Mouse (Mus musculus): ENCODE measurements around the gene Ifit2.

Gene Ifit2

DNA sequence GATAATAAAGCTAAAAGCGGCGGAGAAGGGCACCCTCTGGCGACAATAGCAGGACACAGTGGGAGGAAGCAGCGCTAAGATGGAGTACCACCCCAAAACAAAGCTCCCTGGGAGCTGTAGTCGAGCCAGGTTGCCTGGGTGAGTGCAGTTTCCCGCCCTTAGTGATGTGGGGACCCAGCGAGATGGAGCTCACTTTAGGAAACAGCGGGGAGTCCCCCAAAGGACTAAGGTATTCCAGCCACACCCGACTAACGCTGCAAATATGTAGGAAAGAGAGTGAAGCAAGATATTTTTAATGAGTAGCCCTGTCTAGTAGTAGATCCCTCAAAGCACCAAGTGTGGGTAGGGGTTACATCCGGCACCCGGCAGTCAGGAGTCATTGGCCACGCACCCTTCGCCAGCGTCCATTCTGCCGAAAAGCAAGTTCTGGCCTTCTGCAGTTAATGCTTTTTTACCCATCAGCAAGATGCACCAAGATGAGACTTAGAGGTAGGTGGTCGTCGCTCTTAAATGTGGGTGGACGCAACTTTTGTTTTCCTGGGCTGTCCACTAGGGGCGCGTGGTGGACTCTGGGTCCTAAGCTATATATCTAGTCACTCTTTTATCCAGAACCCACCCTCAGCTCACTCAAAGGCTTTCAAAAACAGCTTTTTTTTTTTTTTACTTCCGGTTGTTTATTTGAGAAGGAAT lies at the start of gene Ifit2:
Gene Ifit2, plus strand, starts transcription at position 161 of the 690 bp plus-strand sequence.
- DNase-seq, result peak; percentile 71 to 72

DNA sequence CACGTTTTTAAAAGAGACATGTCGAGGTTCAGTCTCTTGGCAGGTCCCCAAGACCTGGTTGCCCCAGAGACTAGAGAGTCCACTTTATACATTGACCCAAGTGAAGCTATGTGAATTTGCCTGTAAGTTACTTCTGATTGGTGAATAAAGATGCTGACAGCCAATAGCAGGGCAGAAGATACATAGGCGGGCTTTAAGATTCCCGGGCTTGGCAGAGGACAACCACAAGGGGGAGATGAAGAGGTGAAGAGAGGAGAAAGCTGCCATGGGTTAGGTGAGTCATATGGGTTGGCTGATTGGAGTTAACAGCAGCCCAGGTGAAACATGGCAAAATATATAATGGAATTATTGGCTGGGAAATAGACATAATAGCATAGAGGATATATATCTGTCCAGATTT lies 49.7 kb upstream of the Ifit2 start:
- DNase-seq, result peak; percentile 85 to 89

DNA sequence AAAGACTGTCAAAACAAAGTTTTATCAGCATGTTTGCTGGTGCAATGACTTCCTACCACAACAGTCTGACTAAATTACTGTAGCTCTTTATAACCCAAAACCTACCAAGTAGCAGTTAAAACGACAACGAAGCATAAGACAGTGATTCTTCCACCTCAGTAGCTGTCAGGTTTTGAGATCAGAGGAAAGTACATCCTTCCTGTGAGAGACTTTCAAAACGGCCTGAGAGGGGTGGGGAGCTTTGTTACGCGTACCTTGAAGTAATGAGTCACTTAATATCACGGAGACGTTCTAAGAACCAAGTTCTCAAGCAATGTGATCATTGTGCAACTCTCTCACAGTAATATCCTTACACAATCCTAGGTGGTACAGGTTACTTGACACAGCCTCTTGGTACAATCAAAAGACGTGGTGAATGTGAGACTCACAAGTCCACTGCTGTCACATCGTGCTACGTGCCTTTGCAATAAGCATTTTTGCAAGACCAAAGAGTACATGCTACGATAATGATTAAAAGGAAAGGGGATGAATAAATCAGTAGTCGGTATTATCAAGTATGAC lies 45.3 kb upstream of the Ifit2 start:
- DNase-seq, result no peak

DNA sequence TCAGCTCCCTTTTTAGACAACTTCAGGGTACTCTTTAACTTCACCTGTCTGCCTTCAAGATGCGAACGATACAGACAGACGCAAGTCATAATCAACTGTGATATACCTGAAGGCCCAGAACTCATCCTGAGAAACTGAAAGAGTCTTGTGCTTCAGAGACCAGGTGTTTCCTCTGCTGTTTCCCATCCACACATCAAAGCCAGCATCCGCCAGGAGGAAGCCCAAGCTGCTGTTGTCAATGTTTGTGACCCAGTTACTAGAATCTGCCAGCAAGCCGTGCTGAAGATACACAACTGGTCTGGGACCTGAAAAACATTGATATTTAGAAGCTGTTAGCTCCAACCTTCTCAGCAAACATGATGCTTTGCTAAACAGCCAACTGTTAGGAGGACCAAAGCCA lies 39.8 kb upstream of the Ifit2 start:
- DNase-seq, result no peak

DNA sequence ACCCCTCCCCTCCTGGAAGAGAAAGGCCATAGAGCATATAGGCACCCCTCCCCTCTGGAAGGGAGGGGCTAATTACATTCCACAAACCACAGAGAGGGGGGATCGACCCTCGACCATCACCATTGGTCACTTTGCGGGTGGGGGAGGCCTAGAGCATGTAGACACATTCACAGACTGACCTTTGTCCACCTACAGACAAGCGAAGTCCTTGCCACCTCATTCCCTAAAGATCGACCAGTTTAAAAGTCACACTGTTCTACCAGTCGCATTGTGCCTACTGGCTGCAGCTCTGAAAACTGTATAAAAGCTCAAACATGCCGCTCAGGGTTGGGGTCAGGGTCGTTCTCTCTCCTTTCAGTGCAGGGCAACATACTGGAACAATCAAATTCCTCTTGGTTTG lies 39.0 kb upstream of the Ifit2 start:
- no peak for DNase-seq

DNA sequence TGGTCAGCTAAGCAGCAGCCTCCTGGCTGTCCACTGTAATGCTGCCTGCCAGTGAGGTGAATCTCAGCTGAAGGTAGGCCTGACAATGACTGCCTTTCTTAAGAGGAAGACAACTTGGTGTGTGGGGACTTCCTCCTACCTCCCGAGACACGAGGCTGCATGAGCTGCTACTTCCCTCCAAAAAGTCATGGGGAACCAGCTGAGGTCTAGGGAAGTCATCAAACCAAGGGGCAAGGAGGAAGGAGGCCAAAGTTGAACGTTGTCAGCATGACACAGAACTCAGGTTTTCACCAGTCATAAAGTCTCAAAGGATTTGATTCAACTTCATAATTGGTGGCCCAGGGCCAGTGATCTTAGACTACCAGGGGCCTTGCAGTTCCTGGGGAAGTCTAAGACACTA lies 34.8 kb upstream of the Ifit2 start:
- DNase-seq, result peak; percentile 43 to 56

DNA sequence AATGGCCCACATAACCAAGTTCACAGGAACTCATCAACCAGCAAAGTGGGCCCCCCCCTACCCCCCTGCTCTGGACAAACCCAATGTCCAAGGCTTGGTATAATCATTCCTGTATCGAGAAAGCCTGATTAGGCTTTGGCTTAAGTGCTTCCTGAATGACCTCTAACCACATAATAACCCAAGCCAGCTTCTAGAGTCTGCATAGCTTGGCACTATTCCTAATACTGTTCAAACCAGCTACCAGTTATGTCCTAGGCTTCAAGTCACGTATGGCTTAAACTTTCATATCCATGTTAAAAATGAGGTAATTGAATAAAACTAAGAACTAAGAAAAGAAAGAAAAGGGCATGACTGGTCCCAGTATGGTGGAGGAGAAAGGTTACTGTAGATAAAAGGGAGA lies 34.1 kb upstream of the Ifit2 start:
- no peak for DNase-seq

DNA sequence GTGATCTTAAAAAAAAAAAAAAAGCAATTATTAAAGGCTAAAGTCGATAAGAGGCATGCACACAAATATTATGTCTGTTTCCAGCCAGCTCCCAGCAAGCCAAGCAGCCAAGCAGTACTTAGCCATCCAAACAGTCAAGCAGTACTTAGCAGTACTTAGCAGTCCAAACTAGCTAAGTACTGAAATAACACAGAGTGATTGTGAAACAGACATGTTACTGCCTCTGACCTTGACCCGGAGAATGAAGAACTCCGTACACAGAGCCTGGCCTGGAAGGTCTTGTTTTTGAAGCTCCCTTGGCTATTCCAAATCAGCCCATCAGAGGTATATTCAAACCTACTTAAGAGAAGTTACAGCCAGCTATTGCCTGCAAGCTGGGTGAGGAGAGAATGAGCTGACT lies 33.3 kb upstream of the Ifit2 start:
- peak; percentile 41 to 68 for DNase-seq

DNA sequence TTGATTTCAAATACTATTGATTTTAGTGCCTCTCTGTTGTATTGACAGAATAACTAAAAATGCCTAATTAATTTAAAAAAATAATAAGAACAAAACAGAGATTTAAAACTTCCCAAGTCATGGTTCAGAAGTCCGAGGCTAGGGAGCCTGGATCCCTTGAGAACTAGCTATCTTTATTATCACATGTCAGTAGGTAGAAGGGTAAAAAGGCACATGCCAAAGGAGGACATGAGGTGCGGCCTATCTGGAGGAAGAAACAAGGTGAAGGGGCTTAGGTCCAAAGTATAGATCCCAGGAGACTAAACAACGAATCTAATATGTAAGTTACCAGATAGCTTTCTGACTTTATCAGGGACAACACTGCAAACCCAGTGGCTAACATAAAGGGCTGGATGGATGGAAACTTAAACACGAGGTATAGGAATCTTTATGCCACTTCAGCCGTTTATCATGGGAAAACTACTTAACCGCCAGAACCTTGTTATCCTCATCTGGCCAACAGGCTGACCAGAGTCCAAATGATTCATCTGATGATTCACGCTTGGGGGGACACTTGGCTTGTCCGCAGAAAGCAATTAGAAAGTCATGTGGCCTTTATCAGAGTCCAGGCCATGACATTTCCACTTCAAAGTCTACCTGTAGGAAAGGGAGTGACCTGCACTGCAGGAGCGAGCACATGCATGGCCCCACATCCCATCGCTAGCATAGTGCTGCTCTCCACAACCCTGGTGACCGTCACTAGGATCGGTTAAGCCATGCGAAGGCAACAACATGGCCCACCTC lies 32.5 kb upstream of the Ifit2 start:
- DNase-seq, result no peak

DNA sequence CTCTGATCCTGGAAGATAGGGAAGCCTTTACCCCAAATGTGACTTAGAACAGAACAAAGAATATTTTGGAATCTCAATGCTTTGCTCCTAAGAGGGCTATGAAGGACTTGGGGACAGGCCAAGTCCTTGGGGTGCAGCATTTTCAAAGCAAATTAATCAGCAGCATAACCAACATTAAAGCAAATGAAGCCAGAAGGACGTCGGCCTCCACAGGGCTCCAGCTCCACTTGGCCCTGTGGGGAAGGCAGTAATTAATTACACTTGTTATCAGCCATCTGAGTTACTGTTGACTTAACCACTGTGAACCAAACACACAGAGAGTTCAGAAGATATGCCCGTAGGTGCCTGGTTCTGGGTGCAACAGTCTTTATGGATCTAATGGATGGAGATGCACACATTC lies 31.7 kb upstream of the Ifit2 start:
- no peak for DNase-seq

DNA sequence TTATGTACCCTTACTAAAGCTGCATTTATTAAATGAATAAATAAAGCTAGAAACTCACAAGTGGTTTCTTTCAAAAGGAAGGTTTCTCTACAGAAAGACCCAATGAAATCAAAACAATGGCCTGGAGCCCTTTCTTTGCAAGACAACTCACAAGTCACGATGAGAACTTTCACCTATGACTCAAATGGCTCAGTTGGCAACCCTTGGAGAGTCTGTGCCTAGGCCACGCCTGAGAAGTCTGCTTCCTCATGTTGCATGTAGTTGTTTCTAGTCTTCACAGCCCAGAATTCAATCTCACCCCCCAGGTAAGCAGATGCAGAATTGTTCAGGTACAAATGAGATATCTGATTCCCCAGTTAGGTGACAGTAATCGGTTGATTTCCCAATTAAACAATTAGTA lies 30.8 kb upstream of the Ifit2 start:
- DNase-seq, result peak in 1 of 2 experiments; percentile 23

DNA sequence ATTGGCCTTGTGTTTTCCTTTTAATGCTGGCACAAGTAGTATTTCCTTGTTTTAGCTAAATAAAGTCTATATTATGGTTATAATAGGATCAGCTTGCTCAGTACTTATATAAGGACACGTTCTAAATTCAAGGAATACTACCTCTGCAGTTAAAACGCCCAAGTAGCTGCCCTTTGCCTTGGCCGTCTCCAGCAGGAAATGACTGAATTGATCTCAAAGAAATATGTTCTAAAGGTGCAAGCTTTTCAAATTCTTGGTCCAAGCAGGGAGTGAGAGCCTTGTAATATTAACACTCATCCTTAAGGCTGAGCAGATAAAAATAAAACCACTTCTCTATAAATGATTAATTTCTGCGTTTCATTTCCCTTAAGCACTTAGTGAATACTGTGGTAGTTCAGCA lies 30.4 kb upstream of the Ifit2 start:
- DNase-seq, result no peak

DNA sequence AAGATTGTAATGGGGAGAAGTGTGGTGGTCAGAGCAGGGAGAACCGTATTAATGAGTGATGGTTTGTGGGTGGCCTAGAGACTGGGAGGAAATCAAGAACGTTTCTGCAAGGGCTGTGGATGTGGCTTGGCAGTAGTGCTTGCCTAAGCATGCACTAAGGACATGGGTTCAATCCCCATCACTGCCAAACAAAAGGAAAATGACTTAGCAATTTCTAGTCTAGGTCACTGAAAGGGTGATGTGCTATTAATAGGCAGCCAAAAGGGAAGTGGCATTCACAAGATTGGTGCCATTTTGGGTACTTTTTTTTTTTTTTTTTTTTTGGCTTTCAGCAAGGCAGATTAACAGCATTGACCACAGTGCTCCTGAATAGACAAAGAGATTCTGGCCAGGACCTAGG lies 29.1 kb upstream of the Ifit2 start:
- no peak for DNase-seq

DNA sequence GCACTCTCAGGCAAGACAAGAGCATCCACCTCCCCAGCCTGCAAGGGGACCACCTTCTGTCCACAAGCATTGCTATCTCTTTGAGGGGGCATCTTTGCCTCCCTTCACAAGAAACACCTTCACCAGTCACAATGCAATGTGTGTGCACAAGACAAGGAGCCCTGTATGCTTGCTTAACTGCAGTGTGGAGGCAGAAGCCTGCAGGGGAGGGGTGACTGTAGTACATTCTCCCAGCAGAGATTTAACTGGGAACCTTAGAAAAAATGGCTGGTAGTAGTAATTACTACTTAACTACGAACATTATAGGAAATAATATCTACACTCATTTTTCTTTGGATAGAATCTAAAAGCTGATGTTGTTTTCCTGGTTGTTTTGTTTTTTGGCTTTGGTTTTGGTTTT lies 28.5 kb upstream of the Ifit2 start:
- no peak for DNase-seq

DNA sequence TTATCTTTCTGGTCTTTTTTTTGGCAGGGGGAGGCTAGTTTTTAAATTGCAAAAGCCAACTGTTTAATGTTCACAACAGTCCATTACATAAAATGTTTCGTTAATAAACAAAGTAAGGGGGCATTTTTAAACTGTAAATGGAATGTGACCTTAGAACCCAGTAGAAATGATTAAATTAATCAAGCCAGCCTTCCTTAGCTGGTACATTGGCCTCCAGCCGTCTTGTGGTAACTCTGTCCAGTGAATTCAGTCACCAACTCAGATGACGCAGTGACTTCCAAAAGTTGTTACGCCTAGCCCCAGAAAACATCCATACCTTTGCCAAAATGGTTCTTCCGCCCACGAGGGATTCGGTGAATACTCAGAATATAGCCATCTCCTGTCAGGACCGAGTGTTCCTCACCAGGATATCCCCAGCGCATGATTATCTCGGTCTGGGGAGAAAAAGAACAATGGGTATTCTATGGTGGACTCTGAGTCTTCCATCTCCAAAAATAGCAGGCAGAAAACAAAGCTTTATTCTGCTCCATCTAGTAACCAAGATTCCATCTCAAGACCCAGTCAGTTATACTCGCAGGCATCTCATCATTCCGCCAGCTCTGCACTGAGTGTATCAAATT lies 27.3 kb upstream of the Ifit2 start:
- DNase-seq, result no peak

DNA sequence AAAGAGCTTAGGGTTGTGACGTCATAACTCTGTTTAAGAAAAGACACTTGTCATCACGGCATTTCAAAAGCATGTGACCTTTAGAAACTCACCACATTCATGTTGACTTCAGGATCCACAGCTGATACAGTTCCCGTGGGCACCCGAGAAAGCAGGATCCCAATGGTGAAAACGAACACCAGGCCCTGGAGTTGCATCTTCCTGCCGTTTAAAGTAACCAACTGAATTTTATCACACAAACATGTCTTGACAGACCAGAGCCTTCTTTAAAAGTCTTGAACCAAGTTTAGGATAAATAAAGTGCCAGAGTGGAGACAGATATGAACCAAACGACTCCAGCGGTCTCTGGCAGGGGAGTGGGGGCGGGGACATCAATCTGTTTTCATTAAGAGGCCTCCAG lies 25.8 kb upstream of the Ifit2 start:
- no peak for DNase-seq

DNA sequence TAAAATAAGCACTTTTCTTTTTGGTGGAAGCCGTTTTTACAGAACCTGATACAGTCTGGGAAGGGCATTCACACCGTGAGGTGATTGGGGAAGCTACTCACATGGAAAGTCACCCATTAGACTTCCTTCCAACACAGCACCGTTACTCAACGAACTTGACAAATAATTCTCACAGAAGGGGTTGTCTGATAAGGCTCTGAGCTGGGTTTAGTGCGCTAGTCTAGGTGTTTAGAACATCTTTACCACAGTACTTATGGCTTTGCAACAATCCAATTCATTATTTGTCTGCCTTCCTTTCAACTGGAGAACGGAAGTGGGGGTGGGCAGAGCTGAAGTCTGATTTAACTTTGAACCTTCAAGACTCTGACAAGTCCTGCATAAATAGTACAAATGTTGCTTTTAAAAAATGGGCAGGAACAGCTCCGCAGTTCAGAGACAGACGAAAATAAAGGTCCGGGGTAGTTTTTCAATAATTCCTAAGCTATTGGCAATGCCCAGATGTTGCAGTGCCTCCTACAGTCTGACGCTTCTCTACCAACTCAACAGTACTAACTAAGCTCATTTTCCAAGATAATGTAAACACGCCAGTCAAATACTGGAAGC lies 24.1 kb upstream of the Ifit2 start:
- peak in 1 of 2 experiments; percentile 34 for DNase-seq

DNA sequence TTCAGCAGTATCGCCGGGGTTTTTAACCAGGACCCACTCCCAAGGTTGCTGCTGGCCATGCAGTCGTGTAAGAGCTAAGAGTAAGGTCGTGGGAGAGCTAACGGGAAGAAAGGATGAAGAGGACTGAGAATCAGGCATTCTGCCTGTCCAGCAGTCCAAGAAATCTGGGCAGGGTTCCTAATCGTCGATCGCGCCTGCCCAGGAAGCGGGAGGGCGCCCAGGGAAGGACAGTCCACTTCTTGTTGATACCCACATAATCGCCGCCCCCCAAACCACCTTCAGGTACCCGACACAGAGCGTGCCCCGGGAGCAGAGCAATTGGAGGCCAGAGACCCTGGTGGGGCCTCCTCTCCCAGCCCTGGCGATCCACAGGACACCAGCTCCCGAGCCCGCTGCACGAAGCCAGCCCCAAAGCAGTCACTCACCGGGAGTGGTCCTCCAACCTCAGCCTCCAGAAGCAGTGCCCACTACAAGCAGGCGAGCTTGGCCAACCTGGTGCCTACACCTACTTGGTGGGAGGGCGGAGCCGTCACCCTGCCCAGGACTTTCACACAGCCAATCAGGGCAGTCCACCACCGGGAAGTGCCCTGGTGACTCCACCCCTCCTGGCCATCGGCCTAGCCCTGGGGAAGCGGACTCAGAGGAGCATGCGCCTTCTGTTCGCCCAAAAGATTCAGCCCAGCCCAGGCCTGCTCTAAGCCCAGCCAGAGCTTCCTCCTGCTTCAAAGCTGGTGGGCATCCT lies 23.4 kb upstream of the Ifit2 start, which contains the start of gene Lipa:
Gene Lipa, minus strand, starts transcription at position 534 of the 742 bp plus-strand sequence.
- peak; percentile 97 for DNase-seq

DNA sequence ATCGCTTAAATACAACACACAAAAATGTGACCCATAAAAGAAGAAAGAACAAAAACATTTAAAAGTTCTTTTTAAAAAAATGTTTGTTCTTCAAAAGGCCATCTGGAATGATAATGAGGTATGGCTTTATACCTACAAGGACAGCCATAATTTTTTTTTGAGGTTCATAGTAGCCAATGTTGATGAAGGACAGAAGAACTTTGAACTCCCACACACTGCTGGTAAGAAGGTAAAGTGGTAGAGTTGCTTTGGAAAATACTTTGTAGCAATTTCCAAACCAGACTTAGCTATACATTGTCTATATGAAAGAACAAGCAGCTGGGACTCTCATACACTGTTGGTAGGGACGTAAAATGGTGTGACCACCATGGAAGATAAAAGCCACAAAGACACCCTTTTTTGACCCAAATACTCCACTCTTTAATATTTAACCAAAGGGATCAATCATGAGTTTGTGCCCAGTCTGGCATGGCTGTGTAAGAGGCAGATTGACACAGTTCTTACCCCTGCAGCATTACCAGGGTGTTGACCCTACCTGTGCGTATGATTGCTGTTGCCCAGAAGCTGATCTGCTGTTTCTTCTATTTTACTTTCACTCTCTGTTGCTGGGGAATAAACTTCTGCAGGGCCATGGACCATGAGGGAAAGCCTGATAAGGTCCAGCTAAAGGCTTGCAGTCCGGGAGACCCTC lies 18.3 kb upstream of the Ifit2 start:
- DNase-seq, result no peak

DNA sequence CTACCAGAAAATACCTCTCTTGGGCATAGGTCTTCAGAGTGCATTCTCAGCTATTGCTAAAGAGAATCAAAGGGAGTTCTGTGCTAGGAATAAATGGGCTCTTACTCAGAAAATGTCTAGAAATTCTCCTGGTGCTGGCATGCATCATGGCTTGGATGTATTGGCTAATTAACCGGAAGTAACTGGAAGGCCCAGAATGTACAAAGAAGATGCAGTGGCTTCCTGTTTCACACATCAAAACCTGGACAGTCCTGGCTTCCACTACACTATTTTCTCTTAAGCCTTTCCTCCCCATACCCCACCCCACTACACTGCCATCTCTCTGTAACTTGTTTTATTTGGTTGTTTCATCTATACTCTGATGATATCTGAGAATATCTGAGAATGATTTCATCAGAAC lies 11.1 kb upstream of the Ifit2 start:
- no peak for DNase-seq

DNA sequence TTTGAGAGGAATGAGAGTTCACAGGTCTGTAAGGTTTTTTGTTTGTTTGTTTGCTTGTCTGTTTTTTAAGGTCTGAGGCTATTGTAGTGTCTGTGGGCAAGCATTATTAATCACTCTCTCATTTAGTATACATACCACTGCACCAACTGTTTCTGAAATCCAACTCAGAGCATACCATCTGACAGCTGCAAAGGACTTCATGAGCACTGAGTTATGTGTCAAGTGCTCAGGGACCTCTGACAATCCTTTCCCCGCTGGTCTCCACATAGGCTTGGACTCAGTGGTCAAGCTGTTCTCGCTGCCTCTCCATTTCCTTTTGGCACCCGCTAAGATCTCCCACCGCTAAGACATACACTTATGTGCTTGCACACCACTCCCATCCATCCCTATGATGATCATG lies 4.3 kb upstream of the Ifit2 start:
- DNase-seq, result no peak

DNA sequence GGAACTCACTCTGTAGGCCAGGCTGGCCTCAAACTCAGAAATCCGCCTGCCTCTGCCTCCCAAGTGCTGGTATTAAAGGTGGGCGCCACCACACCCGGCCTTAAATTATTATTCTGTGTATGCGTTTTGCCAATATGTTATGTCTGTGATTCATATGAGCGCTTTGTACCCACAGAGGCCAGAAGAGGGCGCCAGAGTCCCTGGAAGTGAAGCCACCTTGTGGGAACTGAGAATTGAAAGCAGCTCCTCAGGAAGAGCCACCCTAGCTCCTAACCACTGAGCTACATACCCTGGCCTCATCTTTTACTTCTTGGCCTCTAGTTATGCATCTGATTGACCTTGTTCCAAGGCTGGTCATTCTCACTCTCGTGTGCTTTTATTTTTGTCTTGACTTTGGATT lies 2.5 kb upstream of the Ifit2 start:
- peak; percentile 84 to 87 for DNase-seq
